Mouse (Mus musculus): ENCODE results near the gene Hmcn1. TPM values are rescaled to one million over a fixed set of nuclear protein-coding genes. Genes with fewer than 3 reads are reported as not detected.

Hmcn1 gene
- polyA plus RNA-seq, 1 experiment, result 0.12 TPM

DNA sequence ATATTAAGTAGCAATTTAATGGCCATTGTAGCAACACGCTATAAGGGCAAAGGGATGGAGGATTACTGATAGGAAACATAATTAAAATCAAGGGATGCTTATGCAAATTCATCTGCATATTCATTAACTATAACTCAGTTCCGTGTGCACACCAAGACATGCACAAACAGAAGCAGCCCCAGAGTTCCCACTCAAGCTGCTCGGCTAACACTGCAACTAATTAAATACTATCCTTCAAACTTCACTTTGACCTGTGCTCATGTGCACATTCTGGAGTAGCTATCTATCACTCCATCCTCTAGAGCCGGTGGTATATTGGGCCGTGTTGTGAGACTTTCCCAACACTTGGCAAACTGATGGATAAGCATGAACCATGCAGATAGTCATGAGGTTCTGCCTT is 119.2 kb downstream of the Hmcn1 start:
- Histone ChIP-seq H3ac (ENCODE audit: control insufficient read depth, insufficient read length) (no peak overlapping the region), H3K4me2 (ENCODE audit: low read depth) (no peak overlapping the region), H3K27me3 (ENCODE audit: control insufficient read depth, insufficient read depth, insufficient read length) (no peaks in the 10 kb centered on the region), H3K4me3 (no peak overlapping the region), H3K79me2 (ENCODE audit: control insufficient read depth, insufficient read depth) (no peaks in the 10 kb centered on the region), H3K36me3 (ENCODE audit: control insufficient read depth, insufficient read depth) (no peaks in the 10 kb centered on the region)
- TF ChIP-seq MAX (IDR thresholded peaks at IDR 0.05; ENCODE audit: low read depth) (no peak), E2F4 (IDR thresholded peaks at IDR 0.05; ENCODE audit: insufficient read depth) (no peak), POLR2AphosphoS2 (IDR thresholded peaks at IDR 0.05; ENCODE audit: insufficient read length, low read depth) (no peak), USF1 (IDR thresholded peaks at IDR 0.05; ENCODE audit: low read depth) (no peak), MYOG (IDR thresholded peaks at IDR 0.05; ENCODE audit: control insufficient read depth in 1 of 3, insufficient read depth in 1 of 3, insufficient read length in 2 of 3, low read depth in 2 of 3) (no peak)

DNA sequence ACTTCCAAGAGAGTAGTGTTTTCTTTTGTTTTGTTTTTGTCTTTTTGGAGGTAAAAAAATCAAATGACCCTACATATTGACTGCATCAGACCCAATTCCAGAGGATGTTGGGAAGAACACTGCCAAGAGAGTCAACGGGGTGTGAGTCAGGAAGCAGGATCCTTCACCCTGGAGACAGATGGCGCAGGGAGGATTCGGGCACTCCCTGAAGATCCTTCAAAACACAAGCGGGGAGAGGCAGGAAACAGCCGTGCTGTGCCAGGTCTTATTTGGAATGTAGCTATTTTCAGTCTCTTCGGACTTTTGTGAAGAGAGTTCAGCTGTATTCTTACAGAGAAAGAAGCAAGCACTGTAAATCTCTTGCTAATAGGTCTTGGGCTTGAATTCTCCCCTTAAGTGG is 120.0 kb downstream of the Hmcn1 start:
- Histone ChIP-seq H3K79me2 (ENCODE audit: control insufficient read depth, insufficient read depth) (no peaks in the 10 kb centered on the region), H3K36me3 (ENCODE audit: control insufficient read depth, insufficient read depth) (no peaks in the 10 kb centered on the region), H3ac (ENCODE audit: control insufficient read depth, insufficient read length) (no peak overlapping the region), H3K27me3 (ENCODE audit: control insufficient read depth, insufficient read depth, insufficient read length) (no peaks in the 10 kb centered on the region), H3K4me2 (ENCODE audit: low read depth) (no peak overlapping the region), H3K4me3 (no peak overlapping the region)
- TF ChIP-seq POLR2AphosphoS2 (IDR thresholded peaks at IDR 0.05; ENCODE audit: insufficient read length, low read depth), result no peak

DNA sequence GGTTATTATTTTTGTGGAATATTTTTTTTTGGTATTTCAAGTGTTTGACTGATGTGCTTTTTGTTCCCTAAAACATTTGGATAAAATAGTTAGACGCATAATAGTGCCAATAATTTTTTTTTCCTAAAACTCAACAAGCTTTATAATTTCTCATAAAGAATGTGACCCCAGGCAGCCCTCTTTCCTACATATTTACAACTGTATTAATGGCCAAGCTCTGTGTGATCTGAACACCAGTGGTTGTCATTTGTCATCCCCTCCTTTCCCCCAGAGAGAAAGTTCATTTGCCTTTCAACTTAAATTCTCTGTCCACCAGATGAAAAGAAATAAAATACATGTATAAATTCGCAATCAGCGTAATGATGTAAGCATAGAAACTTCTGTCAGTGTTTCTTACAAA is 121.1 kb downstream of the Hmcn1 start:
- Histone ChIP-seq H3ac (ENCODE audit: control insufficient read depth, insufficient read length) (no peak overlapping the region), H3K4me3 (no peak overlapping the region), H3K36me3 (ENCODE audit: control insufficient read depth, insufficient read depth) (no peaks in the 10 kb centered on the region), H3K27me3 (ENCODE audit: control insufficient read depth, insufficient read depth, insufficient read length) (no peaks in the 10 kb centered on the region), H3K4me2 (ENCODE audit: low read depth) (no peak overlapping the region), H3K79me2 (ENCODE audit: control insufficient read depth, insufficient read depth) (no peaks in the 10 kb centered on the region)
- TF ChIP-seq REST (IDR thresholded peaks at IDR 0.05; ENCODE audit: insufficient read depth, insufficient read length) (no peak), TCF3 (IDR thresholded peaks at IDR 0.05; ENCODE audit: insufficient read length, low read depth) (no peak)

DNA sequence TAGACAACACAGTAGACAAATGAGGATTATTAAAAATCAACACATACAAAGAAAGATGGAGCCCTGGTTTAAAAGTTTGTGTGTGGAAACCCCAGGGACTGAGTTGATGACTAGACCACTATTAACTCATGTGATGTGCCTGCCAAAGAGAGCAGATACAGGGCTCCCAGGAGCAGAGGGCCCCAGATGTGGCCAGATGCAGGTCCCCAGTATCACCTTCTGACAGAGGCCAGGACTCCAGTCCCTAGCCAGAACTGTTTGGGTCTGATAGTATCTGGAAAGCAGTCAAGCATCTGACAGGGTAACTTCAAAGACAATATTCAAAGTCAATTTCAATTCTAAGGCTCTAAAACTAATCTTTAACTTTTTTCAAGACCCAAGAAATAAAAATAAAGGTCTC is 124.0 kb downstream of the Hmcn1 start:
- Histone ChIP-seq H3K27me3 (ENCODE audit: control insufficient read depth, insufficient read depth, insufficient read length) (no peaks in the 10 kb centered on the region), H3K4me3 (no peak overlapping the region), H3K4me2 (ENCODE audit: low read depth) (no peak overlapping the region), H3K79me2 (ENCODE audit: control insufficient read depth, insufficient read depth) (no peaks in the 10 kb centered on the region), H3ac (ENCODE audit: control insufficient read depth, insufficient read length) (no peak overlapping the region), H3K36me3 (ENCODE audit: control insufficient read depth, insufficient read depth) (no peaks in the 10 kb centered on the region)
- no peak for TF ChIP-seq TCF3 (IDR thresholded peaks at IDR 0.05; ENCODE audit: insufficient read length, low read depth)
- no peak for TF ChIP-seq E2F4 (IDR thresholded peaks at IDR 0.05; ENCODE audit: insufficient read depth)
- no peak for TF ChIP-seq CEBPB (IDR thresholded peaks at IDR 0.05; ENCODE audit: insufficient read depth, poor library complexity, severe bottlenecking)
- TF ChIP-seq SRF (IDR thresholded peaks at IDR 0.05; ENCODE audit: control insufficient read depth, insufficient read length, low read depth), result no peak

DNA sequence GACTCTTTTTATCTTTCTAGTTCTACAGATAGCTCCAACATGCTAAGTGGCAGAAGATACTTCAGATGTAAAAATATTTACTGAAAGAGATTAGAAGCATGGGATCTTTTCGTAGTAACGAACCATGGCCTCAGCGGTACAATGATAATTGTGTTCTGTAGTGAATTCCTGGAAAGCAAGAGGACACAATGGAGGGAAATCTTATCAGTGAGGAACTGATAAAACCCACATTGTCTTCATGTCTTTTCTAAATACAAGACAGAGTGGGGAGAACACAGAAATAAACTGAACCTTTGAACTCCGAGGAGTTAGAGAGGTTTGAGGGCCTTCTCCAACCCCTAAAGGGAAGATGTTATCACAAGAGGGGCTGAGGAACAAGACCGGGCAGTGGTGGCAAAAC is 126.6 kb downstream of the Hmcn1 start:
- H3K27me3 ChIP-seq (ENCODE audit: control insufficient read depth, insufficient read depth, insufficient read length), result no peaks in the 10 kb centered on the region
- H3K36me3 ChIP-seq (ENCODE audit: control insufficient read depth, insufficient read depth), result no peaks in the 10 kb centered on the region
- no peaks in the 10 kb centered on the region for H3K79me2 ChIP-seq (ENCODE audit: control insufficient read depth, insufficient read depth)
- H3ac ChIP-seq (ENCODE audit: control insufficient read depth, insufficient read length), result no peak overlapping the region
- TF ChIP-seq USF1 (IDR thresholded peaks at IDR 0.05; ENCODE audit: low read depth), result no peak
- no peak for TF ChIP-seq REST (IDR thresholded peaks at IDR 0.05; ENCODE audit: insufficient read depth, insufficient read length)
- H3K4me3 ChIP-seq, result no peak overlapping the region
- no peak overlapping the region for H3K4me2 ChIP-seq (ENCODE audit: low read depth)

DNA sequence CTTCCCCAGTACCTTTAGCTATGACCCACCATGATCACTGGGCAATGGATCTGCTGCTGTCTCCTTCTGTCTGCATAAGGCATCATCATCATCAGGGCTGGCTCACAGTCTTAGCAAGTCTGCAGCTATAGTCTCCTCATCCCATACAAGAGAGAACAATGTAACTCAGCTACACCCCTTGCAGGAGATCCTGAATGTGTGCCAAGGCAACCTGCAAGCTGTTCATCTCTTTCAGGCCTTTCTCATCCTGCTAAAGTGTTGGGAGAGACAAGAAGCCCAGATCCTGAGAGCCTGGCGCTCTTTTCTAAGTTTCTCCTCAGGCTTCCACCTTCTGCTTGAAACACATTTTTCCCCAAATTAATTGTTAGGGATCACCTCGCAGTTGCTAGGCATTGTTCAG is 135.5 kb downstream of the Hmcn1 start:
- TF ChIP-seq SRF (IDR thresholded peaks at IDR 0.05; ENCODE audit: control insufficient read depth, insufficient read length, low read depth) (no peak), TCF12 (IDR thresholded peaks at IDR 0.05; ENCODE audit: insufficient read depth, poor library complexity, severe bottlenecking) (no peak), USF1 (IDR thresholded peaks at IDR 0.05; ENCODE audit: low read depth) (no peak), MYOG (IDR thresholded peaks at IDR 0.05; ENCODE audit: control insufficient read depth in 1 of 3, insufficient read depth in 1 of 3, insufficient read length in 2 of 3, low read depth in 2 of 3) (no peak), POLR2AphosphoS2 (IDR thresholded peaks at IDR 0.05; ENCODE audit: insufficient read length, low read depth) (no peak), TCF3 (IDR thresholded peaks at IDR 0.05; ENCODE audit: insufficient read length, low read depth) (no peak), POLR2A (IDR thresholded peaks at IDR 0.05; ENCODE audit: insufficient read length, low read depth) (no peak), REST (IDR thresholded peaks at IDR 0.05; ENCODE audit: insufficient read depth, insufficient read length) (no peak)
- no peak overlapping the region for H3K4me2 ChIP-seq (ENCODE audit: low read depth)
- H3ac ChIP-seq (ENCODE audit: control insufficient read depth, insufficient read length), result no peak overlapping the region
- no peaks in the 10 kb centered on the region for H3K27me3 ChIP-seq (ENCODE audit: control insufficient read depth, insufficient read depth, insufficient read length)
- H3K4me3 ChIP-seq, result no peak overlapping the region
- no peaks in the 10 kb centered on the region for H3K36me3 ChIP-seq (ENCODE audit: control insufficient read depth, insufficient read depth)
- H3K79me2 ChIP-seq (ENCODE audit: control insufficient read depth, insufficient read depth), result no peaks in the 10 kb centered on the region

DNA sequence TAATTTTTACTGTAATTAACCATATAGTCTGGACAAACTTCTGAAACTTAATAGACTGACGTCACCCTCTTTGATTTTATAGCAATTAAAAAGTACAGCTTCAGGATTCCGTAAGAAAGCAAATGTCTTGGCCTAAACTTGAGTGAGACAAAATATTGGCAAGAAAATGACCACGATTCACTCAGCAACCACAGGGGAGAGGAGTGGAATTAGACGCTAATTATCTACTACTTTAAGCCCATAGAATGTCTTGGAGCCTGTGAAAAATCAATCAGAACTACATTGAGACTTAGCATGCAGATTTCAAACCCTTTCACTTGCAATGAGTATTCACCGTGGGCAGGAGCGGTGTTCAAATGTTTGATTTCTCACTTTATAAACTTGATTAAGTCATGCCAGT is 159.8 kb downstream of the Hmcn1 start:
- Histone ChIP-seq H3K4me3 (no peak overlapping the region), H3K36me3 (ENCODE audit: control insufficient read depth, insufficient read depth) (no peaks in the 10 kb centered on the region), H3K79me2 (ENCODE audit: control insufficient read depth, insufficient read depth) (no peaks in the 10 kb centered on the region), H3K4me2 (ENCODE audit: low read depth) (no peak overlapping the region), H3ac (ENCODE audit: control insufficient read depth, insufficient read length) (no peak overlapping the region), H3K27me3 (ENCODE audit: control insufficient read depth, insufficient read depth, insufficient read length) (no peaks in the 10 kb centered on the region)
- TF ChIP-seq MAX (IDR thresholded peaks at IDR 0.05; ENCODE audit: low read depth) (no peak), MYOG (IDR thresholded peaks at IDR 0.05; ENCODE audit: control insufficient read depth in 1 of 3, insufficient read depth in 1 of 3, insufficient read length in 2 of 3, low read depth in 2 of 3) (no peak), MYOD1 (IDR thresholded peaks at IDR 0.05; ENCODE audit: control insufficient read depth in 1 of 3, insufficient read length in 2 of 3, low read depth in 2 of 3) (no peak), REST (IDR thresholded peaks at IDR 0.05; ENCODE audit: insufficient read depth, insufficient read length) (no peak), CEBPB (IDR thresholded peaks at IDR 0.05; ENCODE audit: insufficient read depth, poor library complexity, severe bottlenecking) (no peak), USF1 (IDR thresholded peaks at IDR 0.05; ENCODE audit: low read depth) (no peak), POLR2AphosphoS2 (IDR thresholded peaks at IDR 0.05; ENCODE audit: insufficient read length, low read depth) (no peak), TCF12 (IDR thresholded peaks at IDR 0.05; ENCODE audit: insufficient read depth, poor library complexity, severe bottlenecking) (no peak), E2F4 (IDR thresholded peaks at IDR 0.05; ENCODE audit: insufficient read depth) (no peak), POLR2A (IDR thresholded peaks at IDR 0.05; ENCODE audit: insufficient read length, low read depth) (no peak), SRF (IDR thresholded peaks at IDR 0.05; ENCODE audit: control insufficient read depth, insufficient read length, low read depth) (no peak), TCF3 (IDR thresholded peaks at IDR 0.05; ENCODE audit: insufficient read length, low read depth) (no peak)

Data from myocyte (in vitro differentiated cells).